In genomic region chr3:93597970-93598369, GRCm38 (mm10) we compare ENCODE assay signal across 20 mouse cellular contexts. TPM values are rescaled to one million over a fixed set of nuclear protein-coding genes. Genes with fewer than 3 reads are reported as not detected.
DNase-seq lines count a peak whose midpoint lies in the region; ATAC-seq and TF ChIP-seq lines count a peak whose summit lies in the region.
"Had no signal": no experiment of that assay in that cellular context is flagged by ENCODE, and none has a peak within 500 bp of the region (broad histone marks: within the 10 kb centered on the region; RNA-seq: fewer than 3 reads in every experiment).

No protein-coding gene starts in this region.

- peaks cover 5% of the 10 kb centered on the region; the same call in 1 of the 2 replicates for H3K4me1 ChIP-seq in heart, embryonic 16.5 days (ENCODE audit: control insufficient read depth, insufficient read depth, low read length)
- peaks cover 14% of the 10 kb centered on the region for H3K4me1 ChIP-seq in lung, embryonic 16.5 days (replicated peaks; ENCODE audit: control insufficient read depth, insufficient read depth, low read length)
- H3K4me1 ChIP-seq in lung, adult 2 months (ENCODE audit: control insufficient read depth, insufficient read depth, low read length), result peaks cover 8% of the 10 kb centered on the region
- H3K4me1 ChIP-seq in stomach, embryonic 15.5 days, result peaks cover 4% of the 10 kb centered on the region; the same call in 1 of the 2 replicates

- H3K27me3 ChIP-seq in heart, embryonic 16.5 days (ENCODE audit: control insufficient read depth, insufficient read depth, low read length), result no peaks in the 10 kb centered on the region
- no peaks in the 10 kb centered on the region for H3K27me3 ChIP-seq in lung, embryonic 16.5 days (ENCODE audit: control insufficient read depth, insufficient read depth, low read depth, low read length)
- no peaks in the 10 kb centered on the region for H3K27me3 ChIP-seq in stomach, embryonic 15.5 days (replicated peaks)
- H3K27me3 ChIP-seq: limb, embryonic 13.5 days had no signal

- no peak overlapping the region for H3K4me2 ChIP-seq in heart, embryonic 16.5 days (ENCODE audit: low read depth, low read length)
- no peak overlapping the region for H3K4me2 ChIP-seq in lung, embryonic 16.5 days (ENCODE audit: low read depth, low read length)
- H3K4me2 ChIP-seq in stomach, embryonic 15.5 days, result no peak overlapping the region
- H3K4me2 ChIP-seq: hindbrain, embryonic 14.5 days; limb, embryonic 13.5 days had no signal

- H3K9ac ChIP-seq in heart, embryonic 16.5 days (ENCODE audit: low read length), result no peak overlapping the region
- H3K9ac ChIP-seq in lung, embryonic 16.5 days (ENCODE audit: low read length), result no peak overlapping the region
- no peak overlapping the region for H3K9ac ChIP-seq in stomach, embryonic 15.5 days
- H3K9ac ChIP-seq: hindbrain, embryonic 14.5 days; limb, embryonic 13.5 days; lung, embryonic 14.5 days had no signal

- 79% methylated on average over 7 of the region's 7 CpGs for WGBS in heart, embryonic 16.5 days
- WGBS in lung, embryonic 16.5 days, result 81% methylated on average over 7 of the region's 7 CpGs
- 86% methylated on average over 7 of the region's 7 CpGs for WGBS in lung, adult 2 months
- WGBS in stomach, embryonic 15.5 days, result 83% methylated on average over 7 of the region's 7 CpGs

- no peak for DNase-seq in heart, postnatal 4 days
- no peak for DNase-seq in lung, adult 2 months
- DNase-seq in induced T-regulatory cell, adult 2 months (ENCODE audit: low read depth), result peak; percentile 84
- DNase-seq in natural killer cell, adult 2 months (ENCODE audit: low spot score in 2 of 2), result no peak
- DNase-seq: cerebellum, adult 9-11 months; embryo, embryonic 11 days; lung, embryonic 14.5 days; thymus, postnatal 36 days had no signal

- H3K27ac ChIP-seq in heart, embryonic 16.5 days (ENCODE audit: low read length), result peak overlapping the region; percentile 77
- peak overlapping the region; percentile 75; the same call in 1 of the 2 replicates for H3K27ac ChIP-seq in lung, embryonic 16.5 days (ENCODE audit: low read length)
- H3K27ac ChIP-seq in stomach, embryonic 15.5 days, result peak overlapping the region; percentile 76; the same call in 1 of the 2 replicates
- H3K27ac ChIP-seq: hindbrain, embryonic 14.5 days; limb, embryonic 13.5 days; midbrain, embryonic 10.5 days had no signal

- no peak for TF ChIP-seq POLR2A in lung, adult 2 months (IDR thresholded peaks at IDR 0.05; ENCODE audit: borderline replicate concordance, extremely low read depth, low read depth, low read length)

- no peak overlapping the region for H3K4me3 ChIP-seq in heart, embryonic 16.5 days (ENCODE audit: low read length)
- H3K4me3 ChIP-seq in lung, embryonic 16.5 days (ENCODE audit: low read length), result no peak overlapping the region
- no peak overlapping the region for H3K4me3 ChIP-seq in lung, adult 2 months (replicated peaks; ENCODE audit: extremely low read depth, low read depth, low read length)
- H3K4me3 ChIP-seq in stomach, embryonic 15.5 days (replicated peaks), result no peak overlapping the region
- H3K4me3 ChIP-seq: limb, embryonic 13.5 days; midbrain, embryonic 10.5 days had no signal

- ATAC-seq in heart, embryonic 16.5 days (replicated peaks; ENCODE audit: extremely low read depth, insufficient read depth, low FRiP score), result no peak
- ATAC-seq in lung, embryonic 16.5 days (ENCODE audit: low read depth), result no peak
- ATAC-seq in stomach, embryonic 15.5 days (ENCODE audit: insufficient read depth, low FRiP score, low read depth), result no peak
- no peak for ATAC-seq in erythroblast, adult 5-6 weeks (replicated peaks; ENCODE audit: low FRiP score, poor library complexity, severe bottlenecking)

- no peak for TF ChIP-seq CTCF in lung, adult 2 months (IDR thresholded peaks at IDR 0.05; ENCODE audit: insufficient read depth, low read length)

- no peaks in the 10 kb centered on the region for H3K36me3 ChIP-seq in heart, embryonic 16.5 days (ENCODE audit: control insufficient read depth, insufficient read depth)
- H3K36me3 ChIP-seq in lung, embryonic 16.5 days (ENCODE audit: control insufficient read depth, insufficient read depth, low read length), result no peaks in the 10 kb centered on the region
- H3K36me3 ChIP-seq in stomach, embryonic 15.5 days, result no peaks in the 10 kb centered on the region
- H3K36me3 ChIP-seq: limb, embryonic 13.5 days; midbrain, embryonic 10.5 days had no signal

- H3K9me3 ChIP-seq in heart, embryonic 16.5 days (replicated peaks; ENCODE audit: control insufficient read depth, low read length), result no peaks in the 10 kb centered on the region
- no peaks in the 10 kb centered on the region for H3K9me3 ChIP-seq in lung, embryonic 16.5 days (ENCODE audit: control insufficient read depth, low read length)
- H3K9me3 ChIP-seq in stomach, embryonic 15.5 days, result no peaks in the 10 kb centered on the region
- H3K9me3 ChIP-seq: limb, embryonic 13.5 days; midbrain, embryonic 10.5 days had no signal

RNA-seq across cellular contexts. Expression of gene S100a10, which starts 43.1 kb away (rescaled TPM):
- polyA plus RNA-seq in heart, embryonic 16.5 days (2015; fragmentation: Nextera tagmentation; extraction: Ambion mirVana), result 222 and 243 TPM in 2 replicates
- 100 to 1,000 TPM; 174 to 179 TPM for total RNA-seq in heart, postnatal 4 days (2021)
- polyA plus RNA-seq in lung, embryonic 16.5 days (2015; fragmentation: Nextera tagmentation; extraction: Ambion mirVana), result 320 and 322 TPM in 2 replicates
- 61.1 and 79.5 TPM in 2 replicates for polyA plus RNA-seq in lung, adult 2 months (2012; rRNA removed)
- 444 and 470 TPM in 2 replicates for polyA plus RNA-seq in stomach, embryonic 15.5 days (2015; fragmentation: Nextera tagmentation; extraction: Ambion mirVana)
- 69.6 and 73.6 TPM in 2 replicates for total RNA-seq in erythroblast, adult 5-6 weeks (2015; ENCODE audit: low replicate concordance)
- total RNA-seq in erythroblast, adult 5-6 weeks (2017; ENCODE audit: low replicate concordance), result 56.1 and 64.1 TPM in 2 replicates

RNA-seq across cellular contexts. Expression of gene Tdpoz2, which starts 54.5 kb away (rescaled TPM):
- not detected in 2 replicates for polyA plus RNA-seq in heart, embryonic 16.5 days (2015; fragmentation: Nextera tagmentation; extraction: Ambion mirVana)
- total RNA-seq in heart, postnatal 4 days (2021), result not detected
- polyA plus RNA-seq in lung, embryonic 16.5 days (2015; fragmentation: Nextera tagmentation; extraction: Ambion mirVana), result not detected in 2 replicates
- polyA plus RNA-seq in lung, adult 2 months (2012; rRNA removed), result not detected in 2 replicates
- polyA plus RNA-seq in stomach, embryonic 15.5 days (2015; fragmentation: Nextera tagmentation; extraction: Ambion mirVana), result not detected in 2 replicates
- not detected in 2 replicates for total RNA-seq in erythroblast, adult 5-6 weeks (2015; ENCODE audit: low replicate concordance)
- total RNA-seq in erythroblast, adult 5-6 weeks (2017; ENCODE audit: low replicate concordance), result not detected in 2 replicates
- total RNA-seq: layer of hippocampus, adult 18-20 months; left cerebral cortex, adult 18-20 months had no signal
- polyA plus RNA-seq: adrenal gland, adult 2 months; frontal cortex, adult 2 months; gonadal fat pad, adult 2 months; hindbrain, embryonic 14.5 days; limb, embryonic 13.5 days; lung, embryonic 14.5 days; midbrain, embryonic 10.5 days had no signal
